Mouse (Mus musculus): ENCODE results near the gene Cep170b.

GRCm38 (mm10) chr12:112671891-112672290, 48.4 kb upstream of the Cep170b start:
- TF ChIP-seq CTCF (IDR thresholded peaks at IDR 0.05; ENCODE audit: insufficient read depth, low read length) (peak; percentile 20; the same call in 1 of the 2 replicates), POLR2A (IDR thresholded peaks at IDR 0.05; ENCODE audit: borderline replicate concordance, extremely low read depth, low read depth, low read length) (no peak)

Measured in lung, adult 2 months (tissue).